Mouse (Mus musculus): ENCODE measurements around the gene Zfp2.

- TF ChIP-seq CTCF (IDR thresholded peaks at IDR 0.05; ENCODE audit: control insufficient read depth, insufficient read depth, insufficient replicate concordance, low read depth, low read length) (no peak), POLR2A (IDR thresholded peaks at IDR 0.05; ENCODE audit: control insufficient read depth, low read depth, low read length) (no peak)
These were observed 15.5 kb upstream of the Zfp2 start, which contains the start of gene Zfp354b for GRCm38 (mm10) chr11:50931451-50931866.

Data from testis, adult 2 months (tissue).